ENCODE assay signal across 28 mouse cellular contexts in the genomic region with DNA sequence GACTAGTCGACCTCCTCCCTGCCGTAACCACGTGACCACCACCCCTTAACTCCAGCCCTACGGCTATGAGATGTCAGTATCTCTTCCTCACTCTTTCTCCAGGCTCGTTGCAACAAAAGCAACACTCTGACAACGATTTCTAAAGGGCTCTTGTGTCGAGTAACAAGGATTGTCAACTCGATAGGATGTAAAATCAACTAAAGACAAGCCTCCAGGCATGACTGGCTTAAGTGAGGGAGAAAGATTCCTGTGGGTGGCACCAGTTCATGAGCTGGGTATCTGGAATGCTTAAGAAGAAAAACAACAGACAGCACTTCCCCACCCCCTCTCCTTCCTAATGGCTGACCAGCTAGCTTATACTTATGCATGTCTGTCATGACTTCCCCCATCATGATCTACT. TPM values are rescaled to one million over a fixed set of nuclear protein-coding genes. Genes with fewer than 3 reads are reported as not detected.
DNase-seq lines count a peak whose midpoint lies in the region; ATAC-seq and TF ChIP-seq lines count a peak whose summit lies in the region.
"Had no signal": no experiment of that assay in that cellular context is flagged by ENCODE, and none has a peak within 500 bp of the region (broad histone marks: within the 10 kb centered on the region; RNA-seq: fewer than 3 reads in every experiment).

No protein-coding gene starts in this region.

- no peak overlapping the region for H3K4me3 ChIP-seq in heart, embryonic 13.5 days
- H3K4me3 ChIP-seq in kidney, embryonic 15.5 days (replicated peaks) = no peak overlapping the region
- H3K4me3 ChIP-seq: forebrain, embryonic 10.5 days; forebrain, embryonic 13.5 days; heart, adult 2 months; heart, embryonic 15.5 days; hindbrain, embryonic 15.5 days had no signal

- H3K9me3 ChIP-seq in heart, embryonic 13.5 days = no peaks in the 10 kb centered on the region
- no peaks in the 10 kb centered on the region for H3K9me3 ChIP-seq in kidney, embryonic 15.5 days (replicated peaks)
- H3K9me3 ChIP-seq: forebrain, embryonic 10.5 days; forebrain, embryonic 13.5 days; G1E; heart, embryonic 15.5 days; hindbrain, embryonic 15.5 days had no signal

- 24% methylated on average over 8 of the region's 8 CpGs for WGBS in heart, embryonic 13.5 days
- WGBS in kidney, embryonic 15.5 days = 67% methylated on average over 8 of the region's 8 CpGs

- H3K36me3 ChIP-seq in heart, embryonic 13.5 days = no peaks in the 10 kb centered on the region
- H3K36me3 ChIP-seq in kidney, embryonic 15.5 days = no peaks in the 10 kb centered on the region
- H3K36me3 ChIP-seq: forebrain, embryonic 10.5 days; G1E; heart, embryonic 15.5 days; hindbrain, embryonic 15.5 days had no signal

- no peak overlapping the region for H3K27ac ChIP-seq in heart, embryonic 13.5 days (replicated peaks)
- H3K27ac ChIP-seq in kidney, embryonic 15.5 days = no peak overlapping the region
- H3K27ac ChIP-seq: forebrain, embryonic 10.5 days; forebrain, embryonic 13.5 days; heart, adult 2 months; heart, embryonic 15.5 days; hindbrain, embryonic 15.5 days had no signal

- POLR2A ChIA-PET in Patski (lab: Charles Lee) = interaction anchor here (0.6 to 0.8 kb wide), 2 partner anchors 18 to 785 kb away, joined by 3 to 4 read pairs; no protein-coding TSS in a partner anchor

- in situ Hi-C loops in Patski (cut with MboI; ENCODE audit: low pct_unique_long_range_greater_than_20kb) = no loop called here

- TF ChIP-seq CTCF in Patski (IDR thresholded peaks at IDR 0.05) = no peak

- peak overlapping the region; percentile 16; the same call in 1 of the 2 replicates for H3K4me2 ChIP-seq in heart, embryonic 13.5 days
- H3K4me2 ChIP-seq in kidney, embryonic 15.5 days = no peak overlapping the region
- H3K4me2 ChIP-seq: forebrain, embryonic 13.5 days; heart, embryonic 15.5 days; hindbrain, embryonic 15.5 days had no signal

- ATAC-seq in heart, embryonic 13.5 days (ENCODE audit: extremely low read depth, insufficient number of reproducible peaks, low FRiP score, low TSS enrichment) = no peak
- ATAC-seq in Patski = peak; percentile 54
- ATAC-seq in megakaryocyte, adult 5-6 weeks (ENCODE audit: poor library complexity, severe bottlenecking) = 0 out of 2 replicates have a peak, but pooled peaks have one; percentile 18
- no peak for ATAC-seq in kidney, embryonic 15.5 days (replicated peaks; ENCODE audit: low FRiP score)
- ATAC-seq: forebrain, embryonic 13.5 days; forebrain, embryonic 16.5 days; intestine, postnatal 0 days had no signal

- no peak overlapping the region for H3K9ac ChIP-seq in heart, embryonic 13.5 days
- no peak overlapping the region for H3K9ac ChIP-seq in kidney, embryonic 15.5 days
- H3K9ac ChIP-seq: forebrain, embryonic 13.5 days; heart, embryonic 15.5 days; hindbrain, embryonic 15.5 days had no signal

- CTCF ChIA-PET in Patski (lab: Charles Lee) = interaction anchor here (0.7 to 1.0 kb wide), 2 partner anchors 26 to 1972 kb away, joined by 3 read pairs; no protein-coding TSS in a partner anchor

- DNase-seq in cerebellum, adult 9-11 months = peak; percentile 0
- no peak for DNase-seq in cerebellum, adult 18-20 months
- no peak for DNase-seq in heart, adult 9 months (ENCODE audit: low spot score in 2 of 2)
- no peak for DNase-seq in Patski (ENCODE audit: low read depth, low spot score)
- DNase-seq in frontal cortex, postnatal 36 days (ENCODE audit: low spot score in 2 of 2) = no peak
- DNase-seq: adrenal gland, postnatal 10 days; adrenal gland, postnatal 36 days; B cell, adult 2 months; cerebellum, adult 11 months; cerebellum, adult 8-10 months; cerebellum, postnatal 14 days; gastrocnemius, postnatal 10 days; gastrocnemius, postnatal 36 days; heart, adult 2 months; heart, postnatal 14 days; heart, postnatal 4 days; kidney, adult 2 months had no signal

- H3K4me1 ChIP-seq in heart, embryonic 13.5 days = peaks cover 9% of the 10 kb centered on the region
- H3K4me1 ChIP-seq in kidney, embryonic 15.5 days = no peaks in the 10 kb centered on the region
- H3K4me1 ChIP-seq: forebrain, embryonic 10.5 days; forebrain, embryonic 13.5 days; heart, embryonic 15.5 days; hindbrain, embryonic 15.5 days had no signal

- no peaks in the 10 kb centered on the region for H3K27me3 ChIP-seq in heart, embryonic 13.5 days (replicated peaks)
- no peaks in the 10 kb centered on the region for H3K27me3 ChIP-seq in Patski
- H3K27me3 ChIP-seq in kidney, embryonic 15.5 days = no peaks in the 10 kb centered on the region
- H3K27me3 ChIP-seq: CH12.LX; forebrain, embryonic 13.5 days; heart, embryonic 15.5 days; hindbrain, embryonic 15.5 days had no signal

RNA-seq across cellular contexts. Expression of gene Camk1d, which starts 15.9 kb away (rescaled TPM):
- 1.9 and 2.2 TPM in 2 replicates for polyA plus RNA-seq in heart, embryonic 13.5 days (2015; fragmentation: Nextera tagmentation; extraction: Ambion mirVana)
- 2.0 TPM for polyA plus RNA-seq in Patski (2021)
- total RNA-seq in megakaryocyte, adult 5-6 weeks (2015) = 56.3 and 62.1 TPM in 2 replicates
- total RNA-seq in megakaryocyte, adult 5-6 weeks (2017) = 31.3 and 45.6 TPM in 2 replicates
- polyA plus RNA-seq in kidney, embryonic 15.5 days (2015; fragmentation: Nextera tagmentation; extraction: Ambion mirVana) = 1.9 and 2.4 TPM in 2 replicates

Comparison
In these comparisons a context has a peak if more than half of its experiments do, and no peak if none do; other contexts are left out.
1. ATAC-seq: peak in Patski (single experiment) and megakaryocyte, adult 5-6 weeks (single experiment); none in heart, embryonic 13.5 days (single experiment) and kidney, embryonic 15.5 days (single experiment).